ENCODE assay signal across 18 mouse cellular contexts in the genomic region with DNA sequence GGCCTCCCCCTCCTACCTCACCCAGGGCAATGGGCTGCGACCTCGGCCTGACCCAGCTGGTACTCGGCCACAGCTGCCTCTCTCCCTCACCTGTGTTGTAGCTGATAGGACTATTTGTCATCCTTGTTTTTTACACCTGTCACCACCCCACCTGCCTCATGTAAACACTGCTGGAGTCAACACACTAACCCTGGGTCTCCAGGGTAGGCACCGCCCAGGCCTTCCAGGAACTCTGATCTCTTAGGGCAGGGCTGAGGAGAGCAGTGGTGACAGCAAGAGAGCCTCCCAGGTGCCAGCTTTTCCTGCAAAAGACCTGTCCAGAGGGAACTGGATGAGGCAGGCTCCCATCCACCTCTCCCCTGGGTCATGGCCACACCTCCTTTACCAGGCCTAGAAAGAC.
DNase-seq lines count a peak whose midpoint lies in the region; ATAC-seq and TF ChIP-seq lines count a peak whose summit lies in the region.
"Had no signal": no experiment of that assay in that cellular context is flagged by ENCODE, and none has a peak within 500 bp of the region (broad histone marks: within the 10 kb centered on the region; RNA-seq: fewer than 3 reads in every experiment).

No protein-coding gene starts in this region.

- peaks cover 5% of the 10 kb centered on the region; the same call in 1 of the 2 replicates for H3K36me3 ChIP-seq in forebrain, embryonic 15.5 days
- H3K36me3 ChIP-seq in forebrain, embryonic 13.5 days (ENCODE audit: poor library complexity, severe bottlenecking) = peaks cover 38% of the 10 kb centered on the region; the same call in 1 of the 2 replicates
- no peaks in the 10 kb centered on the region for H3K36me3 ChIP-seq in stomach, embryonic 15.5 days
- H3K36me3 ChIP-seq: liver, embryonic 13.5 days had no signal

- no peak overlapping the region for H3K4me2 ChIP-seq in forebrain, embryonic 15.5 days (replicated peaks)
- no peak overlapping the region for H3K4me2 ChIP-seq in forebrain, embryonic 13.5 days
- no peak overlapping the region for H3K4me2 ChIP-seq in stomach, embryonic 15.5 days
- H3K4me2 ChIP-seq: forebrain, embryonic 12.5 days; liver, embryonic 13.5 days; midbrain, embryonic 13.5 days had no signal

- H3K9me3 ChIP-seq in forebrain, embryonic 15.5 days = no peaks in the 10 kb centered on the region
- 0 out of 2 replicates have a peak, but pooled peaks cover 4% of the 10 kb centered on the region for H3K9me3 ChIP-seq in forebrain, embryonic 13.5 days (replicated peaks)
- H3K9me3 ChIP-seq in stomach, embryonic 15.5 days = no peaks in the 10 kb centered on the region
- H3K9me3 ChIP-seq: forebrain, embryonic 12.5 days; liver, embryonic 13.5 days had no signal

- ATAC-seq in cerebellum, adult (ENCODE audit: insufficient number of reproducible peaks, low FRiP score, low TSS enrichment) = no peak
- ATAC-seq in forebrain, embryonic 15.5 days (replicated peaks) = no peak
- ATAC-seq in forebrain, embryonic 13.5 days = no peak
- ATAC-seq in stomach, embryonic 15.5 days (ENCODE audit: insufficient read depth, low FRiP score, low read depth) = peak; percentile 68
- ATAC-seq: midbrain, embryonic 13.5 days had no signal

- peak; percentile 12 for DNase-seq in cerebellum, adult 11 months
- DNase-seq in layer of hippocampus, adult 2 months (ENCODE audit: low spot score in 2 of 2) = no peak
- no peak for DNase-seq in layer of hippocampus, postnatal 36 days
- no peak for DNase-seq in right cerebral cortex, adult 2 months (ENCODE audit: low spot score in 2 of 2)
- DNase-seq: adrenal gland, postnatal 10 days; kidney, adult 18-20 months; kidney, postnatal 14 days; liver, embryonic 13.5 days; lung, adult 2 months; lung, postnatal 36 days; thymus, postnatal 25 days had no signal

- H3K4me1 ChIP-seq in forebrain, embryonic 15.5 days = peaks cover 44% of the 10 kb centered on the region
- H3K4me1 ChIP-seq in forebrain, embryonic 13.5 days = peaks cover 55% of the 10 kb centered on the region
- H3K4me1 ChIP-seq in stomach, embryonic 15.5 days = 0 out of 2 replicates have a peak, but pooled peaks cover 4% of the 10 kb centered on the region
- H3K4me1 ChIP-seq: liver, embryonic 13.5 days had no signal

- TF ChIP-seq CTCF in layer of hippocampus, adult 2 months (conservative IDR thresholded peaks at IDR 0.05) = no peak

- WGBS in forebrain, embryonic 15.5 days = 92% methylated on average over 4 of the region's 4 CpGs
- WGBS in forebrain, embryonic 13.5 days = 98% methylated on average over 4 of the region's 4 CpGs
- WGBS in stomach, embryonic 15.5 days = 56% methylated on average over 4 of the region's 4 CpGs

- no peak overlapping the region for H3K4me3 ChIP-seq in forebrain, embryonic 15.5 days
- no peak overlapping the region for H3K4me3 ChIP-seq in forebrain, embryonic 13.5 days
- H3K4me3 ChIP-seq in layer of hippocampus, adult 2 months = no peak overlapping the region
- H3K4me3 ChIP-seq in stomach, embryonic 15.5 days (replicated peaks) = no peak overlapping the region
- H3K4me3 ChIP-seq: forebrain, embryonic 12.5 days; liver, embryonic 13.5 days; megakaryocyte, embryonic 14.5 days; midbrain, embryonic 13.5 days had no signal

- 0 out of 2 replicates have a peak overlapping the region, but pooled peaks have one; percentile 14 for H3K27ac ChIP-seq in forebrain, embryonic 15.5 days (replicated peaks)
- H3K27ac ChIP-seq in forebrain, embryonic 13.5 days = no peak overlapping the region
- H3K27ac ChIP-seq in layer of hippocampus, adult 2 months = peak overlapping the region; percentile 91
- H3K27ac ChIP-seq in stomach, embryonic 15.5 days = no peak overlapping the region
- H3K27ac ChIP-seq: forebrain, embryonic 12.5 days; liver, embryonic 13.5 days; midbrain, embryonic 13.5 days had no signal

- H3K9ac ChIP-seq in forebrain, embryonic 15.5 days (replicated peaks) = no peak overlapping the region
- H3K9ac ChIP-seq in forebrain, embryonic 13.5 days = no peak overlapping the region
- H3K9ac ChIP-seq in stomach, embryonic 15.5 days = no peak overlapping the region
- H3K9ac ChIP-seq: forebrain, embryonic 12.5 days; liver, embryonic 13.5 days; midbrain, embryonic 13.5 days had no signal

- no peaks in the 10 kb centered on the region for H3K27me3 ChIP-seq in forebrain, embryonic 15.5 days
- H3K27me3 ChIP-seq in forebrain, embryonic 13.5 days = no peaks in the 10 kb centered on the region
- H3K27me3 ChIP-seq in stomach, embryonic 15.5 days (replicated peaks) = no peaks in the 10 kb centered on the region
- H3K27me3 ChIP-seq: liver, embryonic 13.5 days; midbrain, embryonic 13.5 days had no signal

Comparison
In these comparisons a context has a peak if more than half of its experiments do, and no peak if none do; other contexts are left out.
1. H3K27ac ChIP-seq: peak in forebrain, embryonic 15.5 days (single experiment) and layer of hippocampus, adult 2 months (single experiment); none in forebrain, embryonic 13.5 days (single experiment) and stomach, embryonic 15.5 days (single experiment).